Mouse (Mus musculus) limb, embryonic 10.5 days (tissue): ENCODE results near the gene Dcp1a. TPM values are rescaled to one million over a fixed set of nuclear protein-coding genes. Genes with fewer than 3 reads are reported as not detected.

Experiments
- DNase-seq: peaks from one replicate; pipeline ENCODE4 v3.0.0-alpha.2; 2017; ENCODE audit warnings: low spot score
- H3K27ac ChIP-seq: fragments of 300-500 bp; sonication (generic); 2 replicates; pipeline ENCODE4 v1.5.1; 2016; ENCODE audit warnings: mild to moderate bottlenecking
- H3K27me3 ChIP-seq: fragments of 300-500 bp; sonication (generic); 2 replicates; pipeline ENCODE4 v1.6.1; 2016; ENCODE audit warnings: low read depth, mild to moderate bottlenecking; ENCODE audit not compliant: poor library complexity, severe bottlenecking
- H3K36me3 ChIP-seq: fragments of 300-500 bp; sonication (generic); 2 replicates; pipeline ENCODE4 v1.6.1; 2016; ENCODE audit warnings: mild to moderate bottlenecking, moderate library complexity
- H3K4me1 ChIP-seq: fragments of 300-500 bp; sonication (generic); 2 replicates; pipeline ENCODE4 v1.6.1; 2016
- H3K4me3 ChIP-seq: fragments of 300-500 bp; sonication (generic); 2 replicates; pipeline ENCODE4 v1.5.1; 2016; ENCODE audit warnings: mild to moderate bottlenecking, moderate library complexity
- H3K9me3 ChIP-seq: fragments of 300-500 bp; sonication (generic); replicated peaks from 2 replicates; pipeline ENCODE4 v1.6.1; 2016; ENCODE audit warnings: mild to moderate bottlenecking
- WGBS: fragments of 180-500 bp; shearing (Covaris S2); methylation state at CpG from one replicate; pipeline ENCODE4 v1.1.7; 2016; 5-methylcytosine and 5-hydroxymethylcytosine counted together
- polyA plus RNA-seq: library from polyadenylated mRNA; unstranded; fragments of >200 nt; fragmentation: Nextera tagmentation; extraction: Ambion mirVana; gene quantifications from 2 replicates; pipeline ENCODE4 v1.2.1, GENCODE M21; 2016

Gene Dcp1a
- polyA plus RNA-seq, 1 experiment from 2014 or later: 46.2 TPM

DNA sequence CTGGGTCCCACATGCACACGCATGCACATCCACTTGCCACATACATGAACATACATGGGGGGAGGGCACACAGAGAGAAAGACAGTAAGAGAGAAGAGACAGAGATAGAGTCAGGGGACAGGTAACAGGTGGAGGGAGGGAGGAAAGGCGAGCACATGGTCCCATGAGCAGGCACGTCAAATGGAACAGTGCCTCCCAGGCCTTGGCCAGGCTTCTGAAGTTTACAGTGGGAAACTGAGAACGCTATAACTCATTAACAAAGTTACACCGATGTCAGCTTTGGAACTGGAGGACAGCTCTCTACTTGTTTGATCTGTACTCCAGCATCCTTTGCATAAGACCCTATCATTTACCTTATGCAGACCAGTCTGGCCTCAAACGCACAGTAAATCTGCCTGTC is 4.9 kb upstream of the Dcp1a start:
- no peaks in the 10 kb centered on the region for H3K36me3 ChIP-seq
- no peak overlapping the region for H3K27ac ChIP-seq
- no peaks in the 10 kb centered on the region; the same call in 1 of the 2 replicates for H3K4me1 ChIP-seq
- no peak for DNase-seq
- H3K9me3 ChIP-seq: no peaks in the 10 kb centered on the region
- no peaks in the 10 kb centered on the region for H3K27me3 ChIP-seq
- no peak overlapping the region for H3K4me3 ChIP-seq
- 81% methylated on average over 6 of the region's 6 CpGs for WGBS

DNA sequence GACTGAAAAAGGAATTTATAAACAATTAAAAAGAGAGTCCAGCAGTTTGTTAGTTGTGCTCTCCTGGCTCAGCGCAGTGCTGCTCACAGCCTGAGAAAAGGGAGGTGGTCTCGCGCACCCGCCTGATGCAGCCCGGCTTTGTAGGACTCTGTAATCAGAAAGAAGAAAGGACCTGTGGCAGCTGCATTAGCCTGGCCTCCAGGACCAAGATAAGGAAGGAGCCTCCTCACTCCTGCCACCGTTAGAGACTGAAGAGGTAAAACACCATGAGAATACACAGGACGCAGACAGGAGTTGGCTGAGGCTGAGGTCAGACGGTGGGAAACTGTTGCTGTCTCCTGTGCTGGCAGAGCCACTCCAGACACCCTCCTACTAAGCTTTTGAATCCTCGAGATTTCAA is 12.0 kb downstream of the Dcp1a start, which contains the start of gene Cacna1d:
Cacna1d (minus strand) TSS at position 114 of the 400 bp plus-strand sequence.
- H3K27ac ChIP-seq: no peak within 1 kb of the TSS
- no peaks in the 10 kb centered on the region for H3K27me3 ChIP-seq
- 85% methylated on average over 9 of the region's 9 CpGs for WGBS
- H3K9me3 ChIP-seq: no peaks in the 10 kb centered on the region
- peaks cover 96% of the 10 kb centered on the region for H3K36me3 ChIP-seq
- DNase-seq: no peak
- H3K4me1 ChIP-seq: no peaks in the 10 kb centered on the region
- H3K4me3 ChIP-seq: no peak within 1 kb of the TSS

DNA sequence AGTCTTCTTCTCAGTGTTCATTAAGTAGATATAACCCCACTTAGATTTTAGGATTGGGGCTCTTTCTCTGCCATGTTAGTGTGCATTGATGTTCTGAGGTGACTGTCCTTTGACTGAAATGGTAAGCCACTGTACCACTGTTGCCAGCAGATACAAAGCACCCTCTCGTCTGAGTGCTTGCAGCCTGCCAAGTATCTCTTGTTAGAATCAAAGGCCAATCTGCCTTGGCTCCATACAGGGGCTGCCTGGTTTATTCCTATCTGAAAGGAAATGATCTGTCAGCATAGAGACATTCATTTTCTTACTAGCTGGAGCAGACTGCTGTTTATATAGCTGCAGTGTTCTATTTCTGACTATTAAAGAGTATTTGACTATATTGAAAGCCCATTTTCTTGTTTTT is 13.9 kb downstream of the Dcp1a start:
- no peak overlapping the region for H3K27ac ChIP-seq
- H3K4me3 ChIP-seq: no peak overlapping the region
- H3K36me3 ChIP-seq: peaks cover 96% of the 10 kb centered on the region
- H3K27me3 ChIP-seq: no peaks in the 10 kb centered on the region
- no peaks in the 10 kb centered on the region for H3K9me3 ChIP-seq
- no peak for DNase-seq
- WGBS: 88% methylated on average over 1 of the region's 1 CpGs
- no peaks in the 10 kb centered on the region for H3K4me1 ChIP-seq

DNA sequence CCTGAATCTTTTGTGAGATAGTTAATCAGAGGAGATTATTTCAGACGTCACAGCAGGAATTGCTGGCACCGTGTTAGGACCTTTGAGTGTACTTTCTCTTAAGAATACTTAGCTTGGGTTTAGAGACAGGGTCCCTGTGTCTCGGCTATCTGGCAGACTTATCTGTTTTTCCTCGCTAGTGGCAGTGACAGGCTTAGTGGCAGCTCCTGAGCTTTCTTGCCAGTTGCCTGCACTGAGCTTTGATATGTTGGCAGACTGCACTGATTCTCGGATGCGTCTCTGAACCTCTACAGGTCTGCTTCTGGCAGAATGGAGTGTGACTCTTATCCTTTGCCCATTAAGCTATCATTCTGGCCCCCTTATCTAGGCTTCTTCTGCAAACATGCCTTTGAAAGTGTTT is 15.7 kb downstream of the Dcp1a start:
- Histone ChIP-seq H3K4me1 (no peaks in the 10 kb centered on the region), H3K36me3 (peaks cover 96% of the 10 kb centered on the region), H3K27ac (no peak overlapping the region), H3K27me3 (no peaks in the 10 kb centered on the region), H3K9me3 (no peaks in the 10 kb centered on the region), H3K4me3 (no peak overlapping the region)
- 79% methylated on average over 6 of the region's 6 CpGs for WGBS
- no peak for DNase-seq

DNA sequence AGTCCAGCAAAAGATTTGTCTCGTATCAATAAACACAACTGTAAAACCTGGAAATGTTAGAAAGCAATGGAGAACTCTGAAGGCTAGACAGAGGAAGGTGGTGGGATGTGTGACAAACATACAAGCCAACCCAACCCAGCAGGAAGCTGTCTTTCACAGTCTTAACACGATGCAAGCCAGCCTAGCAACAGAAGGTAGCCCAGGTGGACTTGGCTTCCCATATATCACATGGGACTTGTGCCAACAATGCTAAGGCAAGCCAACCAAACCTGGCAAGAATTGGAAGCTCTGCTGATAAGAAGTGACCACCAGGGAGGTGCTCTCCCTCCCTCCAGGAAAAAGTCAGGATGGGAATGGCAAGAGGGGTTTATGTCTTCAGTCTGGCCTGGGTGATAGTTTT is 18.9 kb downstream of the Dcp1a start:
- no peaks in the 10 kb centered on the region for H3K4me1 ChIP-seq
- WGBS: 92% methylated on average over 2 of the region's 2 CpGs
- no peaks in the 10 kb centered on the region for H3K9me3 ChIP-seq
- H3K27ac ChIP-seq: no peak overlapping the region
- peaks cover 94% of the 10 kb centered on the region for H3K36me3 ChIP-seq
- no peak overlapping the region for H3K4me3 ChIP-seq
- no peak for DNase-seq
- H3K27me3 ChIP-seq: no peaks in the 10 kb centered on the region

DNA sequence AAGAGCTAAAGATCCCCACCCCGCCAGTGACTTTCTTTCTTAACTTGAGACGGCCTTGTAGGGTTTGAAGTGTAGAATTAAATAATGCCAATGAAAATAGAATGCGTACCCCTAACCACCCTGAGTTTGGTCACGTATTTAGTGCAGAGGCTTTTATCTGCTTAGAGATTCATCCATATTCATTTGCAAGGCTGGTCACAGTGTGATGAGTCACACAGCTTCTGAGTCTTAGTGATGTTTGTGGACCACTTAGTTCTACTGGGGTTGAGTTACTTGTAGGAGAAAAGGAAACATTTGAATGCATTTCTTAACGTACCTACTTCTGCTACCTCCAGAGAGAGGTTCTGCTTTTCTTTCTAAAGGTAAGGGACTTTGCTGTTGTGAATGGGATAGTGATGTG is 25.7 kb downstream of the Dcp1a start:
- H3K9me3 ChIP-seq: no peaks in the 10 kb centered on the region
- H3K4me1 ChIP-seq: no peaks in the 10 kb centered on the region
- no peak overlapping the region for H3K27ac ChIP-seq
- 93% methylated on average over 5 of the region's 5 CpGs for WGBS
- no peak for DNase-seq
- H3K27me3 ChIP-seq: no peaks in the 10 kb centered on the region
- H3K4me3 ChIP-seq: no peak overlapping the region
- H3K36me3 ChIP-seq: peaks cover 96% of the 10 kb centered on the region

DNA sequence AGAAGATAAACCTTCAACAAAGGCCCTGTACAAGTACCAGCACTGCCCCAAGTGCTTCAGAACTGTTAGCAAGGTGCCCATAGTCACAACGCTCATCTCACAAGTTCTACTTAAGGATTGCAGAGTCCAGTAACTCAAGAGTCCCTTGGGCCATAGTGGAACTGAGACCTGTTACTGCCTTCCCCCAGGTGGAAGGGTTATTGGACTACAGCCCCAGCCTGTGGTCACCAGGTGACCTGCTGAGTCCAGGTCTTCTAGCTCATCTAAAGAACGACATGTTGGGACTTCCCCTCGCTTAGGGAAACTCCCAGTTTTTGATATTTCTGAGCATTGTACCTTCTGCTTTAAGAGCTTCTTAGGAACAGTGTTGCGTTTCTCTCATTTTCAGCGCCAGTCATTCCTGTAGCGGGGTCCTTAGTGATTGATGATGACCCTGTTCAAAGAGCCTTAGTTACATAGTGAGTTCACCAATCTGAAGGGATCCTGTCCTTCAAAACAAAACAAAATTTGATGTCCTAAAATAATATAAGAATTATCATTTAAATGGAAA is 31.0 kb downstream of the Dcp1a start:
- H3K4me1 ChIP-seq: no peaks in the 10 kb centered on the region
- no peak overlapping the region for H3K4me3 ChIP-seq
- DNase-seq: no peak
- no peaks in the 10 kb centered on the region for H3K27me3 ChIP-seq
- peaks cover 97% of the 10 kb centered on the region for H3K36me3 ChIP-seq
- H3K27ac ChIP-seq: no peak overlapping the region
- WGBS: 95% methylated on average over 6 of the region's 6 CpGs
- H3K9me3 ChIP-seq: no peaks in the 10 kb centered on the region

DNA sequence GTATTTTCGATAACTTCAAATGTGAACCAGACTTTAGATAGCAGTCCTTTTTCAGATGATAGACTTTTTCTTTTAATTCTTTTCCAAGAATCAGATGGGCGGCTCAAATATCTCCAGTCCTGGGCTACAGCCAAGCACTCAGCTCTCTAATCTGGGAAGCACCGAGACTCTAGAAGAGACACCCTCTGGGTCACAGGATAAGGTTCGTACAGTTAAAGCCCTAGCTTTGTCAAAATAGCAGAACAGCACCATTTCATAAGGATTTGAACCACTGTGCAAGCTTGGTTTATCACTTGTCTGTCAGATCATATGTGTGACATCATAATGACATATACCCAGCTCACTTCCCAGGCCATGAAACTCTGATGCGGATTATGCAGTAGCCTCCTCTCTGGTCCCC is 33.6 kb downstream of the Dcp1a start:
- DNase-seq: no peak
- no peak overlapping the region for H3K27ac ChIP-seq
- no peaks in the 10 kb centered on the region for H3K9me3 ChIP-seq
- 92% methylated on average over 5 of the region's 5 CpGs for WGBS
- no peaks in the 10 kb centered on the region for H3K27me3 ChIP-seq
- H3K4me3 ChIP-seq: no peak overlapping the region
- H3K36me3 ChIP-seq: peaks cover 93% of the 10 kb centered on the region
- H3K4me1 ChIP-seq: no peaks in the 10 kb centered on the region

DNA sequence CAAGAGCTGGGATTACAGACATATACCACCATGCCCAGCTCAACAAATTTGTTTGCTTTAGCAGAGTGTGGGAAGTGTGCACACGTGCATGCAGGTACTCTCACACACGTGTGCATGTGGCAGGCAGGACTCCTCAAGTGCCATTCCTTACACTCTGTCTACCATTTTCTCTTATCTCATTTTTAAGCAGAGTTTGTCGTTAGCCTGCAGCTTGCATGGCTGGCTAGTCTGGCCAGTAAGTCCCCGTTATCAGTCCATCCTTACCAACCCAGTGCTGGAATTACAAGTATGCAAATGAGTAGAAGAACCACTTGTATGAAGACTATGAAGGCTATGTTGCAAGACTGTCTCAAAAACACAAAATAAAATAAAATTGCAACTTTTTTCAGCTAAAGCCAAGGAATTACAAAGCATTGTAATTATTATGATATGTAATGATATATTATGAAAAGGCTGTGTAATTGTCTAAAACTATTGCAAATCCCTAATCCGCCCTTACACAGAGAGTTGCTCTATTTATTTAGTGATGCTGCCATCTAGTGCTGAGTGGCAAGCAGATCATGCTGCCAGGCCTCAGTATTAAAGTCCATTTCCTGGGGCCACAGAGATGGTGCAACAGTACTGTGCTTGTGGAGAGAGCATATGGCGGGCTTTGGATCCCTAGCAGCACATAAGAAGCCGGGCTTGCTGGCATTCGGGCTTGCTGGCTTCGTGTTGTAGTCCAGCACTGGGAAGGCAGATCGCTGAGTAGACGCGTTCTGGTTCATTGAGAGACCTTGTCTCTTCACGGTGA is 36.8 kb downstream of the Dcp1a start:
- DNase-seq: no peak
- WGBS: 91% methylated on average over 13 of the region's 13 CpGs
- no peaks in the 10 kb centered on the region for H3K9me3 ChIP-seq
- H3K27ac ChIP-seq: no peak overlapping the region
- no peaks in the 10 kb centered on the region for H3K4me1 ChIP-seq
- peaks cover 95% of the 10 kb centered on the region for H3K36me3 ChIP-seq
- no peak overlapping the region for H3K4me3 ChIP-seq
- H3K27me3 ChIP-seq: no peaks in the 10 kb centered on the region

DNA sequence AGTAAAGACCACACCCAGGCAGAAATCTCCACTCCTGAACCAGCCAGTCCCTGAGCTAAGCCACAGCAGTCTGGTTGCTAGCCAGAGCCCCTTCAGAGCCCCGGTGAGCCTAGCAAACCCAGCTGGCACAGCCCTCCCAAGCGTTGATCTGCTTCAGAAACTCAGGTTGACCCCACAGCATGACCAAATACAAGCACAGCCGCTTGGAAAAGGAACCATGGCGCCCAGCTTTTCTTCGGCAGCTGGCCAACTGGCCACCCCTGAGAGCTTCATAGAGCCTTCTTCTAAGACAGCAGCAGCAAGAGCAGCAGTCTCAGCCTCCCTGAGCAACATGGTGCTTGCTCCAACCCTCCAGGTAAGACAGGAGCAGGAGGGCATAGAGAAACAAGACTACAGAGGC is 40.0 kb downstream of the Dcp1a start:
- no peaks in the 10 kb centered on the region for H3K9me3 ChIP-seq
- H3K36me3 ChIP-seq: peaks cover 96% of the 10 kb centered on the region
- H3K4me1 ChIP-seq: no peaks in the 10 kb centered on the region
- WGBS: 92% methylated on average over 5 of the region's 5 CpGs
- H3K27me3 ChIP-seq: no peaks in the 10 kb centered on the region
- no peak for DNase-seq
- H3K4me3 ChIP-seq: no peak overlapping the region
- H3K27ac ChIP-seq: no peak overlapping the region

DNA sequence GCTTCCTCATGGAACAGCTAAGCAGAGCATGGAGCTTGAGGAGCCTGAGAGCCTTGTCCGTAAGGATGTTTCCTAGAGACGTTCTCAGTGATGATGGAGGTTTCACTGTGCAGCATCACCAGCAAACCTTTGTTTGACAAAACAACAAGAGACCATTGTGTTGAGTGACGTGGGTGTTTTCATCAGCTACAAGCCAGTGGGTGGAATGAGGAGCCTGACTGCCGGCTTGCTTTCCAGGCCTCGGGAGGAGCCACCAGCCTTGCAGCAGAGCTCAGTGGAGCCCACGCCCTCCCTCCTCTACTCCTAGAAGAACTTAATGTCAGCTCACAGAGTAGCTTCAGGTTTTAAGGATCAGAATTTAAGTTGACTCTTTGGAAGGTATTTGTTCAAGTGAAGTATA is 44.0 kb downstream of the Dcp1a start:
- Histone ChIP-seq H3K36me3 (peaks cover 97% of the 10 kb centered on the region), H3K4me1 (no peaks in the 10 kb centered on the region), H3K9me3 (no peaks in the 10 kb centered on the region), H3K4me3 (no peak overlapping the region), H3K27ac (no peak overlapping the region), H3K27me3 (no peaks in the 10 kb centered on the region)
- 89% methylated on average over 6 of the region's 6 CpGs for WGBS
- DNase-seq: no peak

DNA sequence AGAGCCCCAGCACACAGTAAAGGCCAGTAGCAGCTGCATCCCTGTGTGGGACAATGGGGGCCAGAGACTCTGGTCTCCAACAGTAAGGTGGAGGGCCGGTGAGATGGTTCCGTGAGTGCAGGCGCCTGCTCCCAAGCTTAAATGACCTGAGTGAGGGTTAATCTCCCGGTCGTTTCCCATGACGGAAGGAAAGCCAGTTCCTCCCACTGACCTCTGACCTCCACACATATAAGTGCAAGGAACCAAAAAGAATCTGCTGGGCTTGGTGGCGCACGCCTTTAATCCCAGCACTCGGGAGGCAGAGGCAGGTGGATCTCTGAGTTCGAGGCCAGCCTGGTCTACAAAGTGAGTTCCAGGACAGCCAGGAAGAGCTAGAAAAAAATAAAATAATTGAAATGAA is 49.1 kb downstream of the Dcp1a start:
- no peaks in the 10 kb centered on the region for H3K9me3 ChIP-seq
- no peak overlapping the region for H3K27ac ChIP-seq
- H3K4me3 ChIP-seq: no peak overlapping the region
- 88% methylated on average over 10 of the region's 10 CpGs for WGBS
- H3K27me3 ChIP-seq: no peaks in the 10 kb centered on the region
- H3K36me3 ChIP-seq: peaks cover 47% of the 10 kb centered on the region
- no peaks in the 10 kb centered on the region for H3K4me1 ChIP-seq
- DNase-seq: no peak

DNA sequence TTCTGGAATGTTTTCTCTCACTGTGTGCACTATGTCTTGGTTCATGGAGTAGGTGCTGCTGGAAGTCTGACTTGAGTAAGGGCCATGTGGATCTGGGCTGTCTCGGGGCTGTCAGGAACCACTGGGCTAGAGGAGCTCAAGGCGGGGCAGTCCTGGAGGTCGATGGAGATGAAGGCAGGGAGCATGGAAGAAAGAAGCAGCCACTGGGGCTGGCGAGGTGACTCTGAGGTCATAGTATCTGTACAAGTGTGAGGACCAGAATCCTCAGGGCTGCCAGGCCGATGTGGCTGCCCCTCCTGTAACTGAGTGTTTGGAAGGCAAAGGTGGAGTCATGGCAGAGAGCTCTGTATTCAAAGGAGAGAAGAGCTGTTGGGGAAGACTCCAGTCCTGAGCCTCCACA is 49.6 kb downstream of the Dcp1a start:
- H3K4me3 ChIP-seq: no peak overlapping the region
- H3K36me3 ChIP-seq: peaks cover 42% of the 10 kb centered on the region
- no peak overlapping the region for H3K27ac ChIP-seq
- no peaks in the 10 kb centered on the region for H3K4me1 ChIP-seq
- H3K9me3 ChIP-seq: no peaks in the 10 kb centered on the region
- no peaks in the 10 kb centered on the region for H3K27me3 ChIP-seq
- DNase-seq: no peak
- WGBS: 77% methylated on average over 5 of the region's 5 CpGs
